Mouse (Mus musculus): ENCODE results near the gene Tmed1.

GRCm38 (mm10) chr9:21484065-21484464 is 26.0 kb downstream of the Tmed1 start:
- TF ChIP-seq CTCF (IDR thresholded peaks at IDR 0.05; ENCODE audit: low read depth) (no peak), EP300 (optimal IDR thresholded peaks at IDR 0.05) (no peak)
